Mouse (Mus musculus): ENCODE data around the gene Bicra.

DNA sequence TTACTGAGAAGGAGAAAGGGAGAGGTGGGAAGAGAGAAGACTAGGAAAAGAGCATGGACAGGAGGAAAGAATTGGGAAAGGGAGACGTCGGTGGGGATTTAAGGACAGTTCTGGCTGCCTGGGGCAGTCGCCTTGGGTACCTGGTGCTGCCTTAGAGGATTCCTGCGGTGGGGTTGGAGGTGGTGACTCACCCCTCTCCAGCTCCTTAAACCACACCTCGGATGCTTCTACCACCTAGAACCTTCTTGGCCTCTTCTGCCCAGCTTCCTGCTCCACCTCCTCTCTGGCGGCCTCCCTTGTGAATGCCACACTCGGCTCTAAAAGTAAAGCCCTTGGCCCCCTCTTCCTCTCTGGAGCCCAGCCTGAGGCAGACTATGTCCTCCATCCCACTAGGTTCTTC lies 92.2 kb downstream of the Bicra start:
- TF ChIP-seq CTCF (conservative IDR thresholded peaks at IDR 0.05; ENCODE audit: low read length) = no peak
- TF ChIP-seq NANOG (IDR thresholded peaks at IDR 0.05; ENCODE audit: borderline replicate concordance, low read length) = no peak

Data from E14TG2a.4 (cell line).